ENCODE assay signal across 8 mouse cellular contexts in genomic region chr10:128748252-128748864, GRCm38 (mm10). TPM values are rescaled to one million over a fixed set of nuclear protein-coding genes. Genes with fewer than 3 reads are reported as not detected.
DNase-seq lines count a peak whose midpoint lies in the region; ATAC-seq and TF ChIP-seq lines count a peak whose summit lies in the region.

No protein-coding gene starts in this region.

- peaks cover 27% of the 10 kb centered on the region for H3K4me1 ChIP-seq in embryonic facial prominence, embryonic 13.5 days
- H3K4me1 ChIP-seq in heart, adult 2 months (ENCODE audit: control insufficient read depth, insufficient read depth, low read length) = peaks cover 5% of the 10 kb centered on the region
- H3K4me1 ChIP-seq in limb, embryonic 14.5 days (ENCODE audit: control insufficient read depth, insufficient read depth, low read length) = peaks cover 15% of the 10 kb centered on the region
- peaks cover 28% of the 10 kb centered on the region for H3K4me1 ChIP-seq in midbrain, embryonic 16.5 days (ENCODE audit: control insufficient read depth, insufficient read depth, low read length)

- H3K36me3 ChIP-seq in embryonic facial prominence, embryonic 13.5 days = peaks cover 10% of the 10 kb centered on the region
- no peaks in the 10 kb centered on the region for H3K36me3 ChIP-seq in heart, adult 2 months (ENCODE audit: control insufficient read depth, insufficient read depth, low read length)
- peaks cover 5% of the 10 kb centered on the region for H3K36me3 ChIP-seq in limb, embryonic 14.5 days (ENCODE audit: control insufficient read depth, insufficient read depth, low read length)
- H3K36me3 ChIP-seq in midbrain, embryonic 16.5 days (ENCODE audit: control insufficient read depth, insufficient read depth, low read length) = no peaks in the 10 kb centered on the region

- under 1% methylated on average over 37 of the region's 37 CpGs for WGBS in embryonic facial prominence, embryonic 13.5 days
- WGBS in heart, adult 2 months = under 1% methylated on average over 37 of the region's 37 CpGs
- under 1% methylated on average over 37 of the region's 37 CpGs for WGBS in limb, embryonic 14.5 days
- WGBS in midbrain, embryonic 16.5 days = under 1% methylated on average over 37 of the region's 37 CpGs

- peaks cover 1% of the 10 kb centered on the region for H3K27me3 ChIP-seq in embryonic facial prominence, embryonic 13.5 days
- no peaks in the 10 kb centered on the region for H3K27me3 ChIP-seq in heart, adult 2 months (ENCODE audit: control insufficient read depth, insufficient read depth, low read length)
- H3K27me3 ChIP-seq in limb, embryonic 14.5 days (ENCODE audit: control insufficient read depth, insufficient read depth, low read length) = no peaks in the 10 kb centered on the region
- H3K27me3 ChIP-seq in midbrain, embryonic 16.5 days (ENCODE audit: control insufficient read depth, insufficient read depth, low read depth, low read length) = peaks cover 8% of the 10 kb centered on the region

- H3K27ac ChIP-seq in embryonic facial prominence, embryonic 13.5 days = peak overlapping the region; percentile 98
- peak overlapping the region; percentile 90 for H3K27ac ChIP-seq in heart, adult 2 months
- peak overlapping the region; percentile 97 for H3K27ac ChIP-seq in limb, embryonic 14.5 days (replicated peaks; ENCODE audit: low read depth, low read length)
- H3K27ac ChIP-seq in midbrain, embryonic 16.5 days (ENCODE audit: low read length) = peak overlapping the region; percentile 93

- intact Hi-C loops in heart, adult 2 months (cut with DNase I) = loop anchor here (1.0 to 10.0 kb wide), 4 partner anchors 30 to 1684 kb away; partner anchors contain the start of genes Cdk4, March9 and Ormdl2

- H3K4me3 ChIP-seq in embryonic facial prominence, embryonic 13.5 days = peak overlapping the region; percentile 77
- peak overlapping the region; percentile 83 for H3K4me3 ChIP-seq in heart, adult 2 months
- peak overlapping the region; percentile 68 for H3K4me3 ChIP-seq in limb, embryonic 14.5 days (replicated peaks; ENCODE audit: low read length)
- peak overlapping the region; percentile 50 for H3K4me3 ChIP-seq in midbrain, embryonic 16.5 days (ENCODE audit: low read depth, low read length)

- peak; percentile 60; the same call in 1 of the 2 replicates for TF ChIP-seq EP300 in heart, adult 2 months (IDR thresholded peaks at IDR 0.05; ENCODE audit: insufficient read depth, low read depth, low read length)

- peaks cover 2% of the 10 kb centered on the region; the same call in 1 of the 2 replicates for H3K79me2 ChIP-seq in heart, adult 2 months (replicated peaks; ENCODE audit: control insufficient read depth, insufficient read depth, low read length)

- peak; percentile 79 for DNase-seq in B cell, adult 2 months
- DNase-seq in adrenal gland, postnatal 4 days (ENCODE audit: low spot score in 2 of 2) = peak; percentile 37 to 64
- DNase-seq in heart, adult 2 months = peak; percentile 83 to 84
- peak; percentile 80 for DNase-seq in kidney, adult 9 months
- DNase-seq in limb, embryonic 14.5 days (ENCODE audit: low spot score) = peak; percentile 92
- peak; percentile 68 to 78 for DNase-seq in spleen, postnatal 36 days (ENCODE audit: low spot score in 2 of 2)

- peak overlapping the region; percentile 88 for H3K4me2 ChIP-seq in embryonic facial prominence, embryonic 13.5 days
- H3K4me2 ChIP-seq in limb, embryonic 14.5 days (replicated peaks; ENCODE audit: low read depth, low read length, severe bottlenecking) = peak overlapping the region; percentile 79
- peak overlapping the region; percentile 93 for H3K4me2 ChIP-seq in midbrain, embryonic 16.5 days (ENCODE audit: low read length)

- peak overlapping the region; percentile 89 for H3K9ac ChIP-seq in embryonic facial prominence, embryonic 13.5 days
- H3K9ac ChIP-seq in heart, adult 2 months (ENCODE audit: low read depth, low read length) = peak overlapping the region; percentile 70
- H3K9ac ChIP-seq in limb, embryonic 14.5 days (ENCODE audit: low read depth, low read length, severe bottlenecking) = peak overlapping the region; percentile 88
- peak overlapping the region; percentile 77 for H3K9ac ChIP-seq in midbrain, embryonic 16.5 days (ENCODE audit: low read depth, low read length)

- TF ChIP-seq CTCF in heart, adult 2 months (IDR thresholded peaks at IDR 0.05) = peak; percentile 53

- peak; percentile 63 for TF ChIP-seq POLR2A in heart, adult 2 months (IDR thresholded peaks at IDR 0.05; ENCODE audit: insufficient read depth, low read depth, low read length)
- TF ChIP-seq POLR2A in limb, embryonic 14.5 days (IDR thresholded peaks at IDR 0.05; ENCODE audit: borderline replicate concordance, extremely low read depth, insufficient read depth, insufficient read length) = 0 out of 2 replicates have a peak, but pooled peaks have one; percentile 42

- H3K9me3 ChIP-seq in embryonic facial prominence, embryonic 13.5 days = no peaks in the 10 kb centered on the region
- no peaks in the 10 kb centered on the region for H3K9me3 ChIP-seq in limb, embryonic 14.5 days (ENCODE audit: control insufficient read depth, low read length)
- H3K9me3 ChIP-seq in midbrain, embryonic 16.5 days (replicated peaks; ENCODE audit: control insufficient read depth, low read length, poor library complexity, severe bottlenecking) = no peaks in the 10 kb centered on the region

- peak; percentile 86 for ATAC-seq in embryonic facial prominence, embryonic 13.5 days (ENCODE audit: insufficient number of reproducible peaks, insufficient read depth, low FRiP score, low TSS enrichment, low read depth)
- peak; percentile 90 for ATAC-seq in limb, embryonic 14.5 days (ENCODE audit: low FRiP score, low read depth)
- peak; percentile 94 for ATAC-seq in midbrain, embryonic 16.5 days

RNA-seq across cellular contexts. Expression of gene Pym1, which starts 0.7 kb away (rescaled TPM):
- 10 to 100 TPM; 39.7 to 40.1 TPM for total RNA-seq in adrenal gland, postnatal 4 days (2021)
- 43.2 and 47.9 TPM in 2 replicates for polyA plus RNA-seq in embryonic facial prominence, embryonic 13.5 days (2015; fragmentation: Nextera tagmentation; extraction: Ambion mirVana)
- 1 to 10 TPM; 8.6 to 9.4 TPM for total RNA-seq in heart, adult 2 months (2021)
- 7.9 and 10.8 TPM in 2 replicates for polyA plus RNA-seq in heart, adult 2 months (2012; rRNA removed)
- polyA plus RNA-seq in limb, embryonic 14.5 days (2012; rRNA removed) = 49.9 and 60.3 TPM in 2 replicates
- polyA plus RNA-seq in limb, embryonic 14.5 days (2014; fragmentation: Nextera tagmentation; extraction: Ambion mirVana) = 36.0 and 36.8 TPM in 2 replicates
- polyA plus RNA-seq in midbrain, embryonic 16.5 days (2015; fragmentation: Nextera tagmentation; extraction: Ambion mirVana) = 45.5 and 47.7 TPM in 2 replicates

RNA-seq across cellular contexts. Expression of gene Dgka, which starts 3.7 kb away (rescaled TPM):
- total RNA-seq in adrenal gland, postnatal 4 days (2021) = 10 to 100 TPM; 10.9 to 11.8 TPM
- polyA plus RNA-seq in embryonic facial prominence, embryonic 13.5 days (2015; fragmentation: Nextera tagmentation; extraction: Ambion mirVana) = 16.3 and 16.8 TPM in 2 replicates
- total RNA-seq in heart, adult 2 months (2021) = 10 to 100 TPM; 11.2 to 12.6 TPM
- polyA plus RNA-seq in heart, adult 2 months (2012; rRNA removed) = 17.5 and 20.3 TPM in 2 replicates
- 23.0 and 26.6 TPM in 2 replicates for polyA plus RNA-seq in limb, embryonic 14.5 days (2012; rRNA removed)
- 18.4 and 19.9 TPM in 2 replicates for polyA plus RNA-seq in limb, embryonic 14.5 days (2014; fragmentation: Nextera tagmentation; extraction: Ambion mirVana)
- polyA plus RNA-seq in midbrain, embryonic 16.5 days (2015; fragmentation: Nextera tagmentation; extraction: Ambion mirVana) = 6.1 and 6.3 TPM in 2 replicates

RNA-seq across cellular contexts. Expression of gene Mmp19, which starts 42.4 kb away (rescaled TPM):
- 10 to 100 TPM; 23.8 to 29.2 TPM for total RNA-seq in adrenal gland, postnatal 4 days (2021)
- polyA plus RNA-seq in embryonic facial prominence, embryonic 13.5 days (2015; fragmentation: Nextera tagmentation; extraction: Ambion mirVana) = 0.80 and 1.0 TPM in 2 replicates
- 1 to 10 TPM; 2.8 to 4.4 TPM for total RNA-seq in heart, adult 2 months (2021)
- 3.1 and 4.4 TPM in 2 replicates for polyA plus RNA-seq in heart, adult 2 months (2012; rRNA removed)
- polyA plus RNA-seq in limb, embryonic 14.5 days (2012; rRNA removed) = 1.4 TPM in 2 replicates
- polyA plus RNA-seq in limb, embryonic 14.5 days (2014; fragmentation: Nextera tagmentation; extraction: Ambion mirVana) = 0.86 and 1.1 TPM in 2 replicates
- polyA plus RNA-seq in midbrain, embryonic 16.5 days (2015; fragmentation: Nextera tagmentation; extraction: Ambion mirVana) = 0.51 and 0.88 TPM in 2 replicates

RNA-seq across cellular contexts. Expression of gene Cdk2, which starts 43.5 kb away (rescaled TPM):
- total RNA-seq in adrenal gland, postnatal 4 days (2021) = 10 to 100 TPM; 46.8 to 50.3 TPM
- 120 and 127 TPM in 2 replicates for polyA plus RNA-seq in embryonic facial prominence, embryonic 13.5 days (2015; fragmentation: Nextera tagmentation; extraction: Ambion mirVana)
- total RNA-seq in heart, adult 2 months (2021) = 10 to 100 TPM in 1 of 2 experiments, 1 to 10 TPM in 1; 8.5 to 10.9 TPM
- 10.0 and 17.5 TPM in 2 replicates for polyA plus RNA-seq in heart, adult 2 months (2012; rRNA removed)
- polyA plus RNA-seq in limb, embryonic 14.5 days (2012; rRNA removed) = 132 and 148 TPM in 2 replicates
- 106 and 115 TPM in 2 replicates for polyA plus RNA-seq in limb, embryonic 14.5 days (2014; fragmentation: Nextera tagmentation; extraction: Ambion mirVana)
- polyA plus RNA-seq in midbrain, embryonic 16.5 days (2015; fragmentation: Nextera tagmentation; extraction: Ambion mirVana) = 14.6 and 15.0 TPM in 2 replicates

RNA-seq across cellular contexts. Expression of gene Pmel, which starts 44.4 kb away (rescaled TPM):
- total RNA-seq in adrenal gland, postnatal 4 days (2021) = 1 to 10 TPM; 2.0 to 2.6 TPM
- 8.2 and 8.3 TPM in 2 replicates for polyA plus RNA-seq in embryonic facial prominence, embryonic 13.5 days (2015; fragmentation: Nextera tagmentation; extraction: Ambion mirVana)
- total RNA-seq in heart, adult 2 months (2021) = under 1 TPM; 0.43 to 0.50 TPM
- polyA plus RNA-seq in heart, adult 2 months (2012; rRNA removed) = 0.59 and 0.66 TPM in 2 replicates
- polyA plus RNA-seq in limb, embryonic 14.5 days (2012; rRNA removed) = 3.7 and 3.8 TPM in 2 replicates
- polyA plus RNA-seq in limb, embryonic 14.5 days (2014; fragmentation: Nextera tagmentation; extraction: Ambion mirVana) = 4.6 and 5.5 TPM in 2 replicates
- 0.37 and 0.77 TPM in 2 replicates for polyA plus RNA-seq in midbrain, embryonic 16.5 days (2015; fragmentation: Nextera tagmentation; extraction: Ambion mirVana)

Comparison
In these comparisons a context has a peak if more than half of its experiments do, and no peak if none do; other contexts are left out.
1. Peak in every context shown above with its lines: DNase-seq, ATAC-seq, H3K4me3 ChIP-seq and H3K27ac ChIP-seq.